In the genomic region with DNA sequence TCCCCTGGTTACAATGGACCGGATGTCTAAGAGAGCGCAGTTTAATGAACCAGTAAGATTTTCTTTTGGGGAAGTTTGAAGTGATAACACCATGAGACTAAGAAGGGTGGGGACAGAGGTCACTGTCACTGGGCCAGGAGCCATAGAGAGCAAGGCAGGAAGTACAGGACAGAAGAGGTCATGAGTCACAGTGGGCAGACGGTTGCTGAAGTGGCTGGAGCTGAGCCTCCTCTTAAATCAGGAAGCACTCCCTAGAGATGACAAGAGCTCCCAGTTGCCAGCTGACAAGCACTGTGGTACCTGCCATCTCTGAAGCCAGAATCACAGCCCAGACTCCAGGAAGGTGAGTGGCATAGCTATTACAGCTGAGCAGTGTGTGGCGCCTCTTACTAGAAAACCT, we compare ENCODE assay signal across 10 mouse cellular contexts.
A peak's percentile ranks its signal among the peaks of the same experiment; 100 is the strongest.
DNase-seq lines count a peak whose midpoint lies in the region; ATAC-seq and TF ChIP-seq lines count a peak whose summit lies in the region.
"Had no signal": no experiment of that assay in that cellular context is flagged by ENCODE, and none has a peak within 500 bp of the region (broad histone marks: within the 10 kb centered on the region; RNA-seq: fewer than 3 reads in every experiment).

No protein-coding gene starts in this region.

- H3K4me1 ChIP-seq in hindbrain, embryonic 16.5 days (ENCODE audit: control insufficient read depth, insufficient read depth, low read depth, low read length), result peaks cover 8% of the 10 kb centered on the region
- peaks cover 3% of the 10 kb centered on the region; the same call in 1 of the 2 replicates for H3K4me1 ChIP-seq in hindbrain, postnatal 0 days (ENCODE audit: insufficient read depth, low read length)
- H3K4me1 ChIP-seq in kidney, embryonic 16.5 days (ENCODE audit: insufficient read depth, low read length), result peaks cover 30% of the 10 kb centered on the region
- H3K4me1 ChIP-seq in midbrain, embryonic 15.5 days, result peaks cover 39% of the 10 kb centered on the region

- WGBS in hindbrain, embryonic 16.5 days, result 71% methylated on average over 4 of the region's 4 CpGs
- WGBS in hindbrain, postnatal 0 days, result 60% methylated on average over 4 of the region's 4 CpGs
- WGBS in kidney, embryonic 16.5 days, result 58% methylated on average over 4 of the region's 4 CpGs
- 66% methylated on average over 4 of the region's 4 CpGs for WGBS in midbrain, embryonic 15.5 days

- no peak for TF ChIP-seq CTCF in hindbrain, postnatal 0 days (IDR thresholded peaks at IDR 0.05; ENCODE audit: low read depth)

- DNase-seq in hindbrain, postnatal 0 days (ENCODE audit: low spot score), result no peak
- DNase-seq in gastrocnemius, postnatal 25 days, result peak; percentile 25
- DNase-seq in yolk sac, embryonic 10.5 days (ENCODE audit: low spot score), result no peak
- no peak for DNase-seq in urinary bladder, postnatal 14 days (ENCODE audit: low spot score)
- DNase-seq in thymus, postnatal 10 days (ENCODE audit: low spot score in 2 of 2), result no peak

- H3K27me3 ChIP-seq in hindbrain, embryonic 16.5 days (replicated peaks; ENCODE audit: control insufficient read depth, insufficient read depth, low read length), result no peaks in the 10 kb centered on the region
- no peaks in the 10 kb centered on the region for H3K27me3 ChIP-seq in hindbrain, postnatal 0 days (ENCODE audit: insufficient read depth, low read length)
- H3K27me3 ChIP-seq in kidney, embryonic 16.5 days (ENCODE audit: insufficient read depth, low read length), result no peaks in the 10 kb centered on the region
- H3K27me3 ChIP-seq in midbrain, embryonic 15.5 days (replicated peaks), result no peaks in the 10 kb centered on the region
- H3K27me3 ChIP-seq: CH12.LX; limb, embryonic 12.5 days had no signal

- no peak overlapping the region for H3K4me2 ChIP-seq in hindbrain, embryonic 16.5 days (ENCODE audit: low read length)
- no peak overlapping the region for H3K4me2 ChIP-seq in hindbrain, postnatal 0 days (ENCODE audit: low read depth, low read length)
- H3K4me2 ChIP-seq in kidney, embryonic 16.5 days (replicated peaks; ENCODE audit: low read depth, low read length), result no peak overlapping the region
- no peak overlapping the region for H3K4me2 ChIP-seq in midbrain, embryonic 15.5 days
- H3K4me2 ChIP-seq: limb, embryonic 12.5 days had no signal

- no peaks in the 10 kb centered on the region; the same call in 1 of the 2 replicates for H3K9me3 ChIP-seq in hindbrain, embryonic 16.5 days (ENCODE audit: control insufficient read depth, low read length)
- no peaks in the 10 kb centered on the region for H3K9me3 ChIP-seq in hindbrain, postnatal 0 days (ENCODE audit: low read length)
- H3K9me3 ChIP-seq in kidney, embryonic 16.5 days (ENCODE audit: low read length), result peaks cover 4% of the 10 kb centered on the region; the same call in 1 of the 2 replicates
- no peaks in the 10 kb centered on the region for H3K9me3 ChIP-seq in midbrain, embryonic 15.5 days
- H3K9me3 ChIP-seq: limb, embryonic 12.5 days had no signal

- ATAC-seq in hindbrain, embryonic 16.5 days, result peak; percentile 10; the same call in 1 of the 2 replicates
- no peak for ATAC-seq in hindbrain, postnatal 0 days
- ATAC-seq in kidney, embryonic 16.5 days (ENCODE audit: low FRiP score, low TSS enrichment), result peak; percentile 30; the same call in 1 of the 2 replicates
- ATAC-seq in midbrain, embryonic 15.5 days (replicated peaks), result no peak

- H3K36me3 ChIP-seq in hindbrain, embryonic 16.5 days (ENCODE audit: control insufficient read depth, insufficient read depth, low read length), result no peaks in the 10 kb centered on the region
- no peaks in the 10 kb centered on the region for H3K36me3 ChIP-seq in hindbrain, postnatal 0 days (ENCODE audit: insufficient read depth, low read length)
- no peaks in the 10 kb centered on the region for H3K36me3 ChIP-seq in kidney, embryonic 16.5 days (ENCODE audit: insufficient read depth, low read length)
- no peaks in the 10 kb centered on the region for H3K36me3 ChIP-seq in midbrain, embryonic 15.5 days (replicated peaks)

- no peak overlapping the region for H3K27ac ChIP-seq in hindbrain, embryonic 16.5 days (ENCODE audit: low read depth, low read length)
- no peak overlapping the region for H3K27ac ChIP-seq in hindbrain, postnatal 0 days
- H3K27ac ChIP-seq in kidney, embryonic 16.5 days (ENCODE audit: low read length), result no peak overlapping the region
- peak overlapping the region; percentile 64; the same call in 1 of the 2 replicates for H3K27ac ChIP-seq in midbrain, embryonic 15.5 days
- H3K27ac ChIP-seq: limb, embryonic 12.5 days had no signal

- no peak overlapping the region for H3K4me3 ChIP-seq in hindbrain, embryonic 16.5 days (ENCODE audit: low read length)
- H3K4me3 ChIP-seq in hindbrain, postnatal 0 days (ENCODE audit: low read length), result no peak overlapping the region
- no peak overlapping the region for H3K4me3 ChIP-seq in kidney, embryonic 16.5 days (ENCODE audit: low read length)
- H3K4me3 ChIP-seq in midbrain, embryonic 15.5 days, result no peak overlapping the region
- H3K4me3 ChIP-seq: limb, embryonic 12.5 days had no signal

- H3K9ac ChIP-seq in hindbrain, embryonic 16.5 days (ENCODE audit: low read depth, low read length), result no peak overlapping the region
- no peak overlapping the region for H3K9ac ChIP-seq in hindbrain, postnatal 0 days (replicated peaks; ENCODE audit: low read length)
- H3K9ac ChIP-seq in kidney, embryonic 16.5 days (replicated peaks; ENCODE audit: low read length), result no peak overlapping the region
- no peak overlapping the region for H3K9ac ChIP-seq in midbrain, embryonic 15.5 days
- H3K9ac ChIP-seq: limb, embryonic 12.5 days had no signal

Comparison
In these comparisons a context has a peak if more than half of its experiments do, and no peak if none do; other contexts are left out.
1. ATAC-seq: peak in hindbrain, embryonic 16.5 days (single experiment) and kidney, embryonic 16.5 days (single experiment); none in hindbrain, postnatal 0 days (single experiment) and midbrain, embryonic 15.5 days (single experiment).